Mouse (Mus musculus) CD4-positive helper T cell, adult 2 months (primary cell): ENCODE data around the gene Incenp.
A peak's percentile ranks its signal among the peaks of the same experiment; 100 is the strongest.
"Not testable (repeated sequence)": the region's sequence is repeated elsewhere in the genome, so short reads cannot be mapped to it uniquely, and the experiment has no call there.

Experiments used
- DNase-seq: peaks from one replicate; pipeline ENCODE4 v3.0.0-alpha.2; 2012; ENCODE audit warnings: low read depth, missing footprints, low spot score

The Incenp gene

DNA sequence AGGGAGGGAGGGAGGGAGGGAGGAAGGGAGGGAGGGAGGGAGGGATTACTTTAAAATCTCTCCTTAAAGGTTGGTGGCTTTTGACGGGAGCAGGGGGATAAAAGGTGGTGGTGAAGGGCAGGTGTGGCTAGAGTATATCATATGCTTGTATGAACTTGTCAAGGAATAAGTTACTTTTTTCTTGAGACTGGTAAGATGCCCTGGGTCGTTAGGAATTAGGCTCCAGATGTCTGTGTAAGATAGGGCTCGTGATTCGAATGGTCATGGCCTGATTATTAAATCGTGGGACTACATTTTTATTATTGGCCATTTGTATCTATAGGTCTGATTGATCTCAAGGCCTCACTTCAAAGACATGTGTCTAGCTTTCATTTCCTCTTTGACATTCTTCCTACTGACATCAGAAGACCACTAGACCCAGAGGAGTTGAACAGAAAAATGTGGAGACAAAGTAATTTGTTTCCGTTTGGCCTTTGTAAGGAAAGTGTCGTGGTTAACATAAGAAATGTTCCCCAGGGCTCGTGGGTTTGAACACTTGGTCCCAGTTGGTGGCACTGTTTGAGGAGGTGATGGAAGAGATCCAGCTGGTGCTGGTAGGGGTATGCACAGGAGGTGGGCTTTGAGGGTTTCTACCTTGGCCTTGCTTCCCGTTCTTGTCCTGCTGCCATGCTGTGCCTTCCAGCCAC lies 19.0 kb upstream of the Incenp start:
- no peak for DNase-seq

DNA sequence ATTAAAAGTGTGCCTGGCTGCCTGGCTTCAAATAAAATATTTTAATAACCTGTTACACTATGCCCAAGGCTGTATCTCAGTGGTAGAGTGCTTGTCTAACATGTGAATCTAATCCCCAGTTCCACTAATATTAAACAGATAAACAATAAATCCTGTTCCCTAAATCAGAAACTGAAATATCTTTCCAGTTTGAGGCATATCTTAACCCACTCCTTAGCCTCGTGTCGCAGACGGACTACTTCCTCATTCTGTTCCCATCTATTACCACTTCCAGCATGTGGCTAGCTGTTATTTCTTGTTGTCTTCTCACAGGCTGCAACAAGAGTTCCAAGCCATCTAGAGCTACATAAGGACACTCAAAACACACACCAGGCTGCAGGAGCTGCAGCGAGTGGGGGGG lies 18.4 kb upstream of the Incenp start:
- DNase-seq, result no peak

DNA sequence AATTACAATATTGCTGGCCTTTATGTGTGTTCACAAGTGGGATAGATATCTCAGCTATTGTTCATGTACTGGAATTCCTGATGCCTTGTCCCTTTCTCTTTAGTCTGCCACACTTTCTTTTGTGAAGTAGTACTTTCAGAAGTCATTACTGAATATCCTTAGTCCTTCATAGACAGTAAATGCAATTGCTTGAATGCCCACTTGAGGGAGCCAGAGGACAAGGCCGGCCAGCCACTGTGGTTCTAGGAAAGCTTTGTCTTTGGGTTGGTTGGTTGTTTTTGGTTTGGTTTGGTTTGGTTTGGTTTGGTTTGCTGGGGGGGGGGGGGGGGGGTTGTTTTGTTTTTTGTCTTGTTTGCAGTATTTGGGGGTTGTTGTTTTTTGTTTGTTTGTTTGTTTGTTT lies 16.6 kb upstream of the Incenp start:
- peak; percentile 79 for DNase-seq

DNA sequence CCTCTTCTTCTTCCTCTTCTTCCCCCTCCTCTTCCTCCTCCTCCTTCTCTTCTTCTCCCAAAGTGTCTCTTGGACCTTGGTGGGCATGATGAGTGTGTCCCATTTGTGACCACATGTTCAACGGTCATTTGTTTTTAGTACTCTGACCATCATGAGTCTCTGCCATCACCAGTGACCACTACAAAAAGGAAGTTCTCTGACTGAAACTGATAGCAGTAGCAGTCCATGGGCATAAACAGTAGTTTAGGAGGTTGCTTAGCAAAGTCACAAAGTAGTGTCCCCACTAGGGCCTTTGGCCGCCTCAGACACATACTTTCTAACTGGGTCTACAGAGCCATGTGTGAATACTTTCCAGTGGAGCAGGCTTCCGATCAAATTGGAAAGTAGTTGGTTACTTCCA lies 15.0 kb upstream of the Incenp start:
- no peak for DNase-seq

DNA sequence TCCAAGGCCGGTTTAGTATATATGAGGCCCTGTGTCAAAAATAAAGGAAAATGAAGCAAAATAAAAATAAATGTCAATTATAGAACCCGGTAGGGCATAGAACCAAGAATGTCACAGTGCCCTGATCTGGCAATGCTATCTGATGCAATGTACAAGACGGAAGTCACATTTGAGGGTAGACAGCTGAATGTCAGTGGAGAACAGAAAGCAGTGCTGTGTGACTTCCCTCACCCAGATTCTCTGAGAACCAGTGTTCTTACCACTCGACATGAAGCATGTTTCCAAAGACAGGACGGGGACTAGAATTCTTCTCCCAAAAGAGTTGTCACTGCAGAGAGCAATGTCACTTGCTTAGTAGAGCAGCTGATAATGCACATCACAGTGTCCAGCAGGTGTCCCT lies 14.4 kb upstream of the Incenp start:
- DNase-seq, result no peak

DNA sequence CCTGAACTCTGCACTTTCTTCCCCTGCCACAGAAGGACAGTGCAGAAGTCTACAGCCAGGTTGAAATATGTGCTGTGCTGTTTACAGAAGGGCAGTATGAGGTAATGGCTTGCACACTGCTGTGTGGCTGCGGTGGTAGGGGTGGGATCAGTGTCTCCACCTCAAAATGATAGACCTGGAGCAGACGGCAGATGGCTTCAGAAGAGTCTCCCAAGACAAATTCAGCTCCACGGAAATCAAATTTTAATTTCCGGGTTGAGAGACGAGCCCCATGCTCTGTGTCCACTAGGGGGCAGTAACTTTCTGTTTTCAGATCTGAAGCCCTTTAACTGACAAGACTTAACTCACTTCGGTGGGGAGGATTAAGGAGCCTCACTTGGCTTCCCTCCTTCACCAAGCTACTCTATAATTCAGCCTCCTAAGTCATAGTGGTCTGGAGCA lies 12.0 kb upstream of the Incenp start:
- DNase-seq, result peak; percentile 82

DNA sequence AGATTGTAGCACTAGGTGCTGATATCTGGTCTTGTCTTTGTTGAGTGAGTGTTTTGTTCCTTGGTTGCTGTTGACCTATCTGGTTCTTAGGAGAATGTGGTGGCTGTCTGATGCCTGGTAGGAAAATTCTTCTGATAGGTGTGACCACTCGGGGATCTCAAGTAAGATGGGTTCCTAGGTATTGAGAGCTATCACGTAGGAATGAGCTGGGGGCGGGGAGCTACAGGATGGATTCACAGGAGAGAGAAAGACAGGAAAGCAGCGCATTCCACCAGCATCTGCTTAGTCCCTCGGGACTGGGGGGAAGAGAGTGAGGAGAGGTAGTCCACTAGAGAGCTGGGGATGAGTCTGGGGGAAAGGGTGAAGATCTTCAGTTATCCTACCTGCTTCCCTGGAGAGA lies 10.0 kb upstream of the Incenp start:
- no peak for DNase-seq

DNA sequence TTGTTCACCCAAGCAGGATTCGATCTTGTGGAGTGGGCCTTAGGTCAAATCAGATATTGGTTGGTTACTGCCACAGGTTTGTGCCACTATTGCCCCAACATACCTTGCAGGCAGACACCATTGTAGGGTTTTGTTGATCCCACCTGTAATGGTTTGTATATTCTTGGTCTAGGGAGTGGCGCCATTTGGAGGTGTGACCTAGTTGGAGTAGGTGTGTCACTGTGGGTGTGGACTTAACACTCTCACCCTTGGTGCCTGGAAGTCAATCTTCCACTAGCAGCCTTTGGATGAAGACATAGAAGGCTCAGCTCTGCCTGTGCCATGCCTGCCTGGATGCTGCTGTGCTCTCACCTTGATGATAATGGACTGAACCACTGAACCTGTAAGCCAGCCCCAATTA lies 1.3 kb upstream of the Incenp start:
- DNase-seq, result not testable (repeated sequence)

DNA sequence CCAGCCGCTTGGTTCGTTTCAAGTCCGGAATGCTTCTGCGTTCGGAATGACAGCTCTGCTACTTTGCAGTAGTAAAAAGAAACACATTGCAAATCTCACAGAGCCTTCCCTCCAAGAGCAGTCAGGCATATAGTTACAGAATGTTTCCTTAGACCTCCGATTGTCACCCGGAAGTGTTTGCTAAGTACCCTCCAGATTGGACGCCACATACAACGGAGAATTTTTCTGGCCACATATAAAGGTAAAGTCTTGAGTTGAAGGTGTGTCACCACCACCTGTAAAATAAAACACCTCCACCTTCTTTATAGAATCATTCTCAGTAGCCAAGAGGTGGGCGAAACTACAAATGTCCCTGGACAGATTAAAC lies 412 bp upstream of the Incenp start:
- no peak for DNase-seq

DNA sequence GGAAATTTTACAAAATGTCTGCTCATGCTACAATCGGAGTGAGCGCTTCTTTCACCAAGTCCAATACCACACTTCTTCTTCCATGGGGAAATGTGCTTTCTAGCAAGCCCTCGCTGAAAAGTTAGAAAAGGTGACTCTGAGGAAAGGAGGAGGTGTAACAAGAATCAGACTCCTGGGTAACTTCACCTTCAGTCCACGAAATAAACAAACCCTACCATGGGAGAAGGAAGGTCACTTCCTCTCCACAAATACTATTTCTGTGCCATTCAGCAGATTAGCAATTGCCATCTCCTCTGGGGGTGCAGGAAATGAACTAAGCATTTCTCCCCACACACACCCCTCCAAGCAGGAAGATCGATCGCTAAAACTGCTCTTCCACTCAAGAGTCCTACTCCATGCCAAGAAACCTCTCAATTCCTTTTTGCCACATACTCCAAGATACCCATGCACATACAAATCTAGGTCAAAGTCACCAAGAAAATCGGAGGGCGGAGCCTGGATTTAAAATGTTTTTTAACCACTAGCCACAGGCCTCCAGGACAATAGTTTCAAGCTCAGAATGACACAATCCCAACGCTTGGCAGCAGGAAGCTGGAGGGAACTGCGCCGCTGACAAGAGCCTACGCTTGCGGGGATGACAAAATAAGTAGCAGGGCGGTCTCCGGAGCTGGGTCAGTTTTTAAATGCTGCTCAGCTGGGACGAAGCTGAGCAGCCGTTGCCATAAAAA lies 848 bp downstream of the Incenp start:
- DNase-seq, result peak; percentile 45

DNA sequence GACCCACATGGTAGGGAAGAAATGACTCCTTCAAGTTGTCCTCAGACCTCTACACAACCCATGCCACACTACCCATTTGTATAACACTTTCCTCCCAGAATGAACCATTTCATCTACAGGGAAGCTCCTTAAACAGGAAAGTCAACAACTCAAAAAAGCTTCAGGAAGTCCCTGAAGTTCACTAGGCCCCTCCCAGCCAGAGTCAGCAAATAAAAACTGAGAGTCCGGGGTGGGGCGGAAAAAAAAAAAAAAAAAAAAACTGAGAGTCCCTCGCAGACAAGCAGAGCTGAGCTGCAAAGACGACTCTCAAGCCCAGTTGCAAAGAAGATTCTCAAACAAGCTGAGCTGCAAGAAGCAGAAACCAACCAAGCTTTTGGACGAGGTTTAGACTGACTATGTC lies 3.3 kb downstream of the Incenp start:
- DNase-seq, result peak; percentile 12

DNA sequence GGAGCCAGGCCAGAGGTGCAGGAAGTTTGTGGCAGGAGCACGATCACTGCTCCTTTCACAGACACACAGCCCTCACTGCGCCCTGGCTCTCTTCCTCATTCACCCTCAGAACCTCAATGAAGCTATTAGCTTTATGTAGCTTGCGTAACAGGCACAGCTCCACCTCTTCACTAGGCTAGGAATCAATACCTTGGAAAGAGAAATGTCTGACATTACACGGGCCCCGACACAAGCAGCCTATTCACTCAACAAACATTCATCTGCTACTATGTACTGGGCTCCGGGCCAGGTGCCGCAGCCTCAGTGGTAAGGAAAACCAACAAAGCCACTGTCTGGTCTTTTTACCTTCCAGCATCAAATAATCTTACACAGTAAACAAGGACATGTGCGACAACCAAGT lies 12.6 kb downstream of the Incenp start:
- DNase-seq, result no peak

DNA sequence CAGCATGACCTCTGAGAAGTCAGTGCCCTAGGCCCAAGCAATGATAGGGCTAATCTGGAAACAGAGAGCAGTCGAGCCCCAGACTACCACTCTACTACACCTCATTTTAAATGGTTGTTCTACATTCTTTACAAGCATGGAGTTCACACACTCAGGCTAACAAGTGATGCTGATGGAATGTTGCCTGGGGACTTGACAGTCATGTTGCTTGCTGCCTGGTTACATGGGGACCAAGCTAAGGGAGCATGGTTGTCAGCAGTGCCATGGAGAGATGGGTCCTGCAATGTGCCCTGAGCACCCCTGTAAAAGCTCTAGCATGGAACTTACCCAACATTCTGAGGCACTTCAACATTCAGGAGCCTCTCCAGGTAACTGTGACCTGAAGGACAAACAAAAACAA lies 13.0 kb downstream of the Incenp start:
- DNase-seq, result no peak

DNA sequence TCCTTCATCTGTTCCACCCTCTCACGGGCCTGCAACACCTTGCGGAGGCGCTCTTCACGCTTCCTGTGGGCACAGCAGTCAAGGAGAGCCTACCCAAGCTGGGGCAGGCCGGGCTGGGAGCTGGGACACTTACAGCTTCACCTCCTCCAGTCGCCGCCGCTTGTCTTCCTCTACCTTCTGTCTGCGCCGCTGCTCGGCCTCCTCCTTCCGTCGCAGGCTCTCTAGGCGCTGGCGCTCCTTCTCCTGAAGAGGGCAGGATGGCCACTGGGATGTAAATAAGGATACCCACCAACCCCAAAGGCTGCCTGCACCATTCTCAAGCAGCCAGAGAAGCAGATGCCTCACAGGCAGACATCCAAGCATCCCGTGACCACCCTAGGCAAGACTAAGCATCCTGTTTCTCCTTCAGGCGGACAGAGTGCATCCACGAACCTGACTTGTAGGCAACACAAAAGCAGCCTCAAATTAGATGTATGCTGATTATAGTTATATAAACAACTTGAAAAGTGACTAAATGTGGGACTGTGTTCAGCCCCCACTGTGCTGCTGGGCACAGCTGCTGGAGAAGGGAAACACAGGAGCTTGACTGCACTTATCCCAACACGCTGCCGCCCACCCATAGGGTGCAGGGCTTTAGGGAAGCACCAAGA lies 21.0 kb downstream of the Incenp start:
- no peak for DNase-seq

DNA sequence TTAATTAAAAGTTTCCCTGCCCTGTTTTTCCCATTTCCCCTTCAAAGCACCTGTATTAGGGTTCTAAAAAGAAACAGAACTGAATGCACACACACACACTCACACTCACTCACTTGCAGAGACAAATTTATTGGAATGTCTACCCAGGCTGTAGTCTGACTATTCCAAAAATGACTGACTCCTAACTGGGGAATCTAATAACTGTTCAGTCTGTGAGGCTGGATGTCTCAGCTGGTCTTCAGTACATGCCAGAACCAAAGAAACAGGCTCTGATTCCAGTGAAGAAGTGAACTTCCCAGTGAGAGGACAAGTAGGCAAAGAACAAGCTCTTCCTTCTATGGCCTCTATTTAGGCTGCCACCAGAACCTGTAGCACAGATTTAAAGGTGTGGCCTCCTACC lies 33.9 kb downstream of the Incenp start:
- no peak for DNase-seq

DNA sequence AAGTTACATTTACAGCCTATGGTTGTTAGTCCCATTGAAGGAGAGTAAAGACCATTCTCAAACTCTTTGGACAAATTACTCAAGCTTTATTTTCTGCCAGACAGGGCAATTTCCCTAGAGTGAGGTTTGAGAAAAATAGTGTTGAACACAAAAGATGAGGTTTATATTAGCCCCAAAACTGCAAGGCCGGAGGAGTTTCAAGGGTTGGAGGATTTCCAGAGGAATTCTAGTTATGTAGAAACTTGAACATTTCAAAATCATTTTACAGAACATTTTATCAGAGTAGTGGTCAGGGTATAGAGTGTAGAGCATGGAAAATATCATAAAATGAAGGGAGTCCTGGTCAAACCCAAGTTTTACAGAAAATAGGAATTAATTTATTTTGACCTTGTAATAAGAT lies 34.5 kb downstream of the Incenp start:
- no peak for DNase-seq

DNA sequence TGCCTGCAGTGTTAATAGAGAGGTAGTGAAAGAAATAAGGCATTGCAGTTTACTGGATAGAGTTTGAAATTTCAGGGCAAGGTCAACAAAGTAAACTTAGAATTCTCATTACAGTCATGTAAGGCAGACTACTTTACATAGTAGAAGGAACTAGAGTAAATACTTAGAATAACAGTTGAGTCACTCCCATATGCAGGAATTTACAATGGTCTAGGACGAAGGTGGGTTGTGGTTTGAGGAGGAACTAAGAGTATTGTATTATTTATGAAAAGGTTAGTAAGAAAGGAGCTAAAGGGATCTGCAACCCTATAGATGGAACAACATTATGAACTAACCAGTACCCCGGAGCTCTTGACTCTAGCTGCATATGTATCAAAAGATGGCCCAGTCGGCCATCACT lies 38.5 kb downstream of the Incenp start:
- not testable (repeated sequence) for DNase-seq

DNA sequence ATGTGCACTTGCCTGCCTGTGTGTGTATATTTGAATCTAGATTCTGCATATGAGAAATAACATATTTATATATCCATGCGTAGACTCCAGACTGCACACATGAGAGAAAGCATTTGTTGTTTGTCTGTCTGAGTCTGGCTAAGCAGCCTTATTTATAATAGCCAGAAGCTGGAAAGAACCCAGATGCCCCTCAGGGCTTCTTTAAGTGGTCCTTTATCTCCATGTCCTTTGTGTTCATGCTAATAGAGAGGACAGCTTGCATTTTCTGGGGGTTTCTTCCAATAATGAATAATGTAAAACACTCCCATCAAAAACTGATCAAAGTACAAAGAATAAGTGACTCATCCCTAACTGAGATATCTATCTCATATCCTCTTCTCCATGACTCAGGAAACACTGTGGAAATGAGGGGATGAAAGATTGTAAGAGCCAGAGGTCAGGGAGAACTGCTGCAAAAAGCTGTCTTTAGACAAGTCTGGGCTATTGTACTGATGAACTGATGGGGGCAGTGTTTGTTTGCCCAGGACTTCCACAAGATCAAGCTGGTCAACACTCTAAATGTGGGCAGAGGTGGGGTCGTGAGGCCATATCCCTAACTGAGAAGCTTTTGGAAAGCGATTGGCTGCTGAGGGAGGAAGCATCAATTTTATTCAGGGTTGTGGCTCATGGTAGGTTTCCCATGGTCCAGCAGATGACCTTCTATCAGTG lies 49.8 kb downstream of the Incenp start:
- not testable (repeated sequence) for DNase-seq

DNA sequence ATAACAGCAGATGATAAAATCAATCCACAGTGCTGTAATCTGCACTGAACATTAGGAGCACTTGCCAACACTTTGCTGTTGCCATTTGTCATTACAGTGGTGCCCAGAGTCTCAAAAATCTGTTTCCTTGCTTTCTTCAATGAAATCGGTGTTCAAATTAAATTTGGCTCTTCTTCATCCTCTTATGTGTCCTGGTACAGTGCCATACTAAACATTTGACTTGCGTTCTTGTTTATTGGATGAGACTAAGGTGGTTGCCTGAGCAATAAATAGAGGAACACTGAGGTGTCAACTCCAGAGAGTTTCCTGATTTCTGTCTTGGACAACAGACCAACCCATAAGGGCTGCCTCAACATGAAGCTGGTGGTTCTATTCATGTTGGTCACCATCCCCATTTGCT lies 52.1 kb downstream of the Incenp start, which contains the start of gene Scgb2a2:
TSS of gene Scgb2a2 (plus strand) at position 301 of the 400 bp plus-strand sequence.
- DNase-seq, result no peak

DNA sequence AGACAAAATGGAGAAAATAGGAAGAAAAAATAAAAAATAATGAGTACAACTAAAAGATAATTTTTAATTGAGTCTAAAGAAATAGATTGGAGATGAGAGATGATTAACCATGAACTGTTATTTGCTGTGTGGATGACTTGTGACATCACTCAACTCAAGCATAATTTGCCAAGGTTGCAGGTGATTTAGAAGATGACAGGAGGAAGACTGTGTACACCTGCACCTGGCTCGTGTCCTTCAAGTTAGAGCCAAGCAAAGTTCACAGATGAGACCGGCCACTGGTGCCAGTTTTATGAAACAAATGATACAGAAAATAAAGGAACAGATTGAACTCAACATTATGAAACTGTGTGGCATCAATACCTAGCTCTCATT lies 62.0 kb downstream of the Incenp start:
- no peak for DNase-seq

DNA sequence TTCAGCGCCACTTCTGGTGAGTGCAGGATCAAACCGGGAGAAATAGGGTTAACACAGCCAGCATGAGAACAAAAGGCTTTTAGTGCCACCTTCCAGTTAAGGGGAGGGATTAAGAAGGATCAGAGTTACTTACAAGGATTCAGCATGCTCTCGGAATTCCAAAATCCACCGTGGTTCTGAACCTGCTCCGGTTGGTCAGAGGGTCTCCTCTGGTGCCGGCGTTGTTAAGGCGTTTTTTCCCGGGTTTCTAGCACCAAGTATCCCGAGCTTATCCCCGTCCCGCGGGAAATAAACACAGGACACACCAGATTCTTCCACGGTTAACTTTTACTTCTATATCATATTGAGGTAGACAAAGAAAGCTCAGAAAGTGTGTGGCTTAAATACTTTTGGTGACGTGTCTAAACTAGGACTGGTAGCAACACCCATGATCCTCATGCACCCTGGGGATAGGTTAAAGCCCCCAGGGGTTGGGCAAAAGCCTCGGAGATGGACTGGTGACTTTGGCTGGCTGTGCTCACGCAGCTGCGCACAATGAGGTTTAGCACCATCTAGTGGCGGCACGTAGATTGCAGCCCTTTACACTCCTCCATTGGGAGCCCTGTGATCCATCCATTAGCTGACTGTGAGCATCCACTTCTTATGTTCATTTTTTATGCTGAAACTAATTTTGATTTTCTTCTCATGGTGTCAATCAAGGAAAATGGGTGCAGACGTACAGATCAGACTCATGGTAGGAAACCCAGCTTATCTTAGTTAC lies 62.6 kb downstream of the Incenp start:
- DNase-seq, result peak; percentile 2
